Mouse (Mus musculus): Measurements from ENCODE around the gene Fgfr2. TPM values are rescaled to one million over a fixed set of nuclear protein-coding genes. Genes with fewer than 3 reads are reported as not detected.
A peak's percentile ranks its signal among the peaks of the same experiment; 100 is the strongest.

Fgfr2 gene
- polyA plus RNA-seq, 1 experiment from 2014 or later, result 18.5 TPM

- peak overlapping the region; percentile 46 for H3K4me2 ChIP-seq
- H3K4me3 ChIP-seq, result no peak overlapping the region
- H3K27me3 ChIP-seq (replicated peaks), result no peaks in the 10 kb centered on the region
- 72% methylated on average over 17 of the region's 17 CpGs for WGBS (ENCODE audit: insufficient replicate concordance)
- peaks cover 77% of the 10 kb centered on the region for H3K36me3 ChIP-seq
- peak overlapping the region; percentile 90 for H3K27ac ChIP-seq
- ATAC-seq, result no peak
- H3K9ac ChIP-seq, result peak overlapping the region; percentile 47; the same call in 1 of the 2 replicates
- H3K4me1 ChIP-seq, result peaks cover 87% of the 10 kb centered on the region
- no peaks in the 10 kb centered on the region for H3K9me3 ChIP-seq (replicated peaks)
These were observed 386.9 kb downstream of the Fgfr2 start for GRCm38 (mm10) chr7:132736099-132736862.

- Histone ChIP-seq H3K4me3 (no peak overlapping the region), H3K4me2 (peak overlapping the region; percentile 46), H3K9ac (peak overlapping the region; percentile 47; the same call in 1 of the 2 replicates), H3K4me1 (peaks cover 87% of the 10 kb centered on the region), H3K27ac (peak overlapping the region; percentile 90), H3K27me3 (replicated peaks) (no peaks in the 10 kb centered on the region), H3K36me3 (peaks cover 77% of the 10 kb centered on the region), H3K9me3 (replicated peaks) (no peaks in the 10 kb centered on the region)
- 12% methylated on average over 5 of the region's 5 CpGs for WGBS (ENCODE audit: insufficient replicate concordance)
- ATAC-seq, result peak; percentile 53
These were observed 388.0 kb downstream of the Fgfr2 start for GRCm38 (mm10) chr7:132735145-132735544.

GRCm38 (mm10) chr7:132734222-132734621, 388.9 kb downstream of the Fgfr2 start:
- no peak overlapping the region for H3K9ac ChIP-seq
- WGBS (ENCODE audit: insufficient replicate concordance), result 81% methylated on average over 9 of the region's 9 CpGs
- H3K9me3 ChIP-seq (replicated peaks), result no peaks in the 10 kb centered on the region
- H3K4me3 ChIP-seq, result no peak overlapping the region
- H3K4me2 ChIP-seq, result no peak overlapping the region
- peaks cover 84% of the 10 kb centered on the region for H3K36me3 ChIP-seq
- no peak for ATAC-seq
- 0 out of 2 replicates have a peak overlapping the region, but pooled peaks have one; percentile 90 for H3K27ac ChIP-seq
- H3K4me1 ChIP-seq, result peaks cover 87% of the 10 kb centered on the region
- no peaks in the 10 kb centered on the region for H3K27me3 ChIP-seq (replicated peaks)

- no peak for ATAC-seq
- Histone ChIP-seq H3K36me3 (peaks cover 89% of the 10 kb centered on the region), H3K9me3 (replicated peaks) (no peaks in the 10 kb centered on the region), H3K27me3 (replicated peaks) (no peaks in the 10 kb centered on the region), H3K4me3 (no peak overlapping the region), H3K9ac (no peak overlapping the region), H3K4me2 (no peak overlapping the region), H3K27ac (no peak overlapping the region), H3K4me1 (peaks cover 87% of the 10 kb centered on the region)
- 84% methylated on average over 6 of the region's 6 CpGs for WGBS (ENCODE audit: insufficient replicate concordance)
These were observed 389.6 kb downstream of the Fgfr2 start for GRCm38 (mm10) chr7:132733521-132733920.

GRCm38 (mm10) chr7:132732136-132732789, 390.9 kb downstream of the Fgfr2 start:
- H3K4me3 ChIP-seq, result no peak overlapping the region
- ATAC-seq, result no peak
- peaks cover 87% of the 10 kb centered on the region for H3K36me3 ChIP-seq
- no peak overlapping the region for H3K4me2 ChIP-seq
- H3K9ac ChIP-seq, result no peak overlapping the region; the same call in 1 of the 2 replicates
- no peaks in the 10 kb centered on the region for H3K9me3 ChIP-seq (replicated peaks)
- H3K4me1 ChIP-seq, result peaks cover 82% of the 10 kb centered on the region
- WGBS (ENCODE audit: insufficient replicate concordance), result 87% methylated on average over 6 of the region's 6 CpGs
- H3K27me3 ChIP-seq (replicated peaks), result no peaks in the 10 kb centered on the region
- H3K27ac ChIP-seq, result 0 out of 2 replicates have a peak overlapping the region, but pooled peaks have one; percentile 26

- H3K9me3 ChIP-seq (replicated peaks), result no peaks in the 10 kb centered on the region
- H3K36me3 ChIP-seq, result peaks cover 87% of the 10 kb centered on the region
- H3K4me3 ChIP-seq, result no peak overlapping the region
- no peak overlapping the region for H3K4me2 ChIP-seq
- no peak for ATAC-seq
- H3K4me1 ChIP-seq, result peaks cover 76% of the 10 kb centered on the region
- H3K27ac ChIP-seq, result 0 out of 2 replicates have a peak overlapping the region, but pooled peaks have one; percentile 26
- no peak overlapping the region for H3K9ac ChIP-seq
- WGBS (ENCODE audit: insufficient replicate concordance), result 86% methylated on average over 6 of the region's 6 CpGs
- H3K27me3 ChIP-seq (replicated peaks), result no peaks in the 10 kb centered on the region
These were observed 391.6 kb downstream of the Fgfr2 start for GRCm38 (mm10) chr7:132731558-132731957.

- no peak for ATAC-seq
- H3K36me3 ChIP-seq, result peaks cover 91% of the 10 kb centered on the region
- no peak overlapping the region for H3K27ac ChIP-seq
These were observed 392.6 kb downstream of the Fgfr2 start for GRCm38 (mm10) chr7:132730510-132730909.

GRCm38 (mm10) chr7:132729093-132729831, 393.9 kb downstream of the Fgfr2 start:
- H3K4me1 ChIP-seq, result peaks cover 73% of the 10 kb centered on the region
- no peak overlapping the region for H3K4me3 ChIP-seq
- peak; percentile 73 for ATAC-seq
- no peak overlapping the region for H3K9ac ChIP-seq
- no peak overlapping the region for H3K4me2 ChIP-seq
- peak overlapping the region; percentile 59 for H3K27ac ChIP-seq
- H3K9me3 ChIP-seq (replicated peaks), result no peaks in the 10 kb centered on the region
- H3K27me3 ChIP-seq (replicated peaks), result no peaks in the 10 kb centered on the region
- 66% methylated on average over 4 of the region's 4 CpGs for WGBS (ENCODE audit: insufficient replicate concordance)
- peaks cover 88% of the 10 kb centered on the region for H3K36me3 ChIP-seq

More at GRCm38 (mm10) chr7:132730510-132730909, 392.6 kb downstream of the Fgfr2 start:
- H3K4me3 ChIP-seq, result no peak overlapping the region
- H3K4me1 ChIP-seq, result peaks cover 73% of the 10 kb centered on the region
- H3K4me2 ChIP-seq, result no peak overlapping the region
- 83% methylated on average over 7 of the region's 7 CpGs for WGBS (ENCODE audit: insufficient replicate concordance)
- no peak overlapping the region for H3K9ac ChIP-seq
- H3K27me3 ChIP-seq (replicated peaks), result no peaks in the 10 kb centered on the region
- no peaks in the 10 kb centered on the region for H3K9me3 ChIP-seq (replicated peaks)

GRCm38 (mm10) chr7:132726106-132726861, 396.9 kb downstream of the Fgfr2 start:
- Histone ChIP-seq H3K27ac (peak overlapping the region; percentile 17; the same call in 1 of the 2 replicates), H3K4me3 (no peak overlapping the region), H3K4me1 (peaks cover 76% of the 10 kb centered on the region), H3K27me3 (replicated peaks) (no peaks in the 10 kb centered on the region), H3K4me2 (no peak overlapping the region), H3K36me3 (peaks cover 72% of the 10 kb centered on the region), H3K9ac (0 out of 2 replicates have a peak overlapping the region, but pooled peaks have one; percentile 4), H3K9me3 (replicated peaks) (no peaks in the 10 kb centered on the region)
- WGBS (ENCODE audit: insufficient replicate concordance), result 86% methylated on average over 13 of the region's 13 CpGs
- no peak for ATAC-seq

GRCm38 (mm10) chr7:132724501-132725062, 398.6 kb downstream of the Fgfr2 start:
- Histone ChIP-seq H3K36me3 (peaks cover 70% of the 10 kb centered on the region), H3K9ac (peak overlapping the region; percentile 43; the same call in 1 of the 2 replicates), H3K4me1 (peaks cover 76% of the 10 kb centered on the region), H3K27me3 (replicated peaks) (no peaks in the 10 kb centered on the region), H3K27ac (peak overlapping the region; percentile 73), H3K9me3 (replicated peaks) (no peaks in the 10 kb centered on the region), H3K4me3 (no peak overlapping the region), H3K4me2 (peak overlapping the region; percentile 50; the same call in 1 of the 2 replicates)
- no peak for ATAC-seq
- WGBS (ENCODE audit: insufficient replicate concordance), result 84% methylated on average over 5 of the region's 5 CpGs

GRCm38 (mm10) chr7:132723906-132724305, 399.2 kb downstream of the Fgfr2 start:
- 50% methylated on average over 11 of the region's 11 CpGs for WGBS (ENCODE audit: insufficient replicate concordance)
- H3K27me3 ChIP-seq (replicated peaks), result no peaks in the 10 kb centered on the region
- peak overlapping the region; percentile 43; the same call in 1 of the 2 replicates for H3K9ac ChIP-seq
- no peaks in the 10 kb centered on the region for H3K9me3 ChIP-seq (replicated peaks)
- peak overlapping the region; percentile 50 for H3K4me2 ChIP-seq
- no peak overlapping the region for H3K4me3 ChIP-seq
- peak; percentile 94 for ATAC-seq
- peak overlapping the region; percentile 76 for H3K27ac ChIP-seq
- peaks cover 76% of the 10 kb centered on the region for H3K4me1 ChIP-seq
- H3K36me3 ChIP-seq, result peaks cover 70% of the 10 kb centered on the region

Data from liver, embryonic 12.5 days (tissue).